Mouse (Mus musculus) neural tube, embryonic 15.5 days (tissue): ENCODE data around the gene Cyp2d11. TPM values are rescaled to one million over a fixed set of nuclear protein-coding genes. Genes with fewer than 3 reads are reported as not detected.
"Not testable (repeated sequence)": the region's sequence is repeated elsewhere in the genome, so short reads cannot be mapped to it uniquely, and the experiment has no call there.

Source experiments
- ATAC-seq: fragments of 200-750 bp; cut with Nextera tagmentation; 2 replicates; pipeline ENCODE4 v1.8.0; 2017; ENCODE audit warnings: mild to moderate bottlenecking, moderate TSS enrichment, moderate library complexity; ENCODE audit not compliant: low FRiP score
- H3K27ac ChIP-seq: fragments of 300-500 bp; sonication (generic); replicated peaks from 2 replicates; pipeline ENCODE4 v1.5.1; 2015; ENCODE audit warnings: mild to moderate bottlenecking, inconsistent platforms
- H3K27me3 ChIP-seq: fragments of 300-500 bp; sonication (generic); replicated peaks from 2 replicates; pipeline ENCODE4 v1.6.1; 2015; ENCODE audit warnings: inconsistent platforms
- H3K36me3 ChIP-seq: fragments of 300-500 bp; sonication (generic); 2 replicates; pipeline ENCODE4 v1.6.1; 2015; ENCODE audit warnings: inconsistent platforms
- H3K4me1 ChIP-seq: fragments of 300-500 bp; sonication (generic); 2 replicates; pipeline ENCODE4 v1.6.1; 2015; ENCODE audit warnings: inconsistent platforms
- H3K4me2 ChIP-seq: fragments of 300-500 bp; sonication (generic); 2 replicates; pipeline ENCODE4 v1.6.1; 2015; ENCODE audit warnings: inconsistent platforms, mild to moderate bottlenecking, moderate library complexity
- H3K4me3 ChIP-seq: fragments of 300-500 bp; sonication (generic); replicated peaks from 2 replicates; pipeline ENCODE4 v1.5.1; 2015; ENCODE audit warnings: mild to moderate bottlenecking, inconsistent platforms
- H3K9ac ChIP-seq: fragments of 300-500 bp; sonication (generic); replicated peaks from 2 replicates; pipeline ENCODE4 v1.6.1; 2015; ENCODE audit warnings: mild to moderate bottlenecking, inconsistent platforms
- H3K9me3 ChIP-seq: fragments of 300-500 bp; sonication (generic); replicated peaks from 2 replicates; pipeline ENCODE4 v1.6.1; 2016; ENCODE audit warnings: inconsistent platforms
- WGBS: fragments of 180-500 bp; shearing (Covaris S2); methylation state at CpG from one replicate; pipeline ENCODE4 v1.1.7; 2015; ENCODE audit warnings: mixed read lengths; 5-methylcytosine and 5-hydroxymethylcytosine counted together
- polyA plus RNA-seq: library from polyadenylated mRNA; unstranded; fragments of >200 nt; fragmentation: Nextera tagmentation; extraction: Ambion mirVana; gene quantifications from 2 replicates; pipeline ENCODE4 v1.2.1, GENCODE M21; 2015

Gene Cyp2d11
- polyA plus RNA-seq, 1 experiment from 2014 or later = not detected

GRCm38 (mm10) chr15:82364561-82364960 lies 29.3 kb downstream of the Cyp2d11 start:
- not testable (repeated sequence) for H3K9ac ChIP-seq, H3K4me1 ChIP-seq, H3K4me3 ChIP-seq, H3K4me2 ChIP-seq, ATAC-seq, H3K27me3 ChIP-seq, H3K9me3 ChIP-seq, H3K36me3 ChIP-seq, H3K27ac ChIP-seq
- WGBS = 20% methylated on average over 7 of the region's 9 CpGs

DNA sequence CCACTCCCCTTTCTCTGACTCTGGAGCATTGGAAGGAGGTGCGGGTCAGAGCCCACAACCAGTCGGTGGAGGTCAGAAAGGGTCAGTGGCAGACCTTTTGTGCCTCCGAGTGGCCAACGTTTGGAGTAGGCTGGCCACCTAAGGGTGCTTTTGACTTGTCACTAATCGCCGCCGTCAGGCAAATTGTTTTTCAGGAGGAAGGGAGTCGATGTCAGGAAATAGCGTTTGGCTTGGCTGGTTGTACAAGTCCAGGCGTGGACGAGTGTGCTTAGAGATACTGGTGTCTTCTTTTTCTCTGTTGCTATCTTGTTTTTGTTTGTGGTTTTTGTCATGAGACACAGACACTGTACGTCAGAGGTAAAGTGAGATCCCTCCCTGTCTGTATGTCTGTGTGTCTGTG lies 30.0 kb downstream of the Cyp2d11 start:
- not testable (repeated sequence) for H3K27ac ChIP-seq, H3K4me3 ChIP-seq, ATAC-seq, H3K9ac ChIP-seq, H3K36me3 ChIP-seq, H3K9me3 ChIP-seq, H3K4me2 ChIP-seq, H3K27me3 ChIP-seq, H3K4me1 ChIP-seq
- WGBS = 83% methylated on average over 7 of the region's 12 CpGs

GRCm38 (mm10) chr15:82362234-82362633 lies 31.6 kb downstream of the Cyp2d11 start:
- WGBS = 89% methylated on average over 4 of the region's 4 CpGs
- H3K36me3 ChIP-seq = no peaks in the 10 kb centered on the region
- H3K4me1 ChIP-seq = no peaks in the 10 kb centered on the region
- H3K4me2 ChIP-seq = no peak overlapping the region
- H3K9me3 ChIP-seq = no peaks in the 10 kb centered on the region
- ATAC-seq = no peak
- H3K4me3 ChIP-seq = no peak overlapping the region
- no peak overlapping the region for H3K9ac ChIP-seq
- H3K27ac ChIP-seq = no peak overlapping the region
- no peaks in the 10 kb centered on the region for H3K27me3 ChIP-seq

GRCm38 (mm10) chr15:82361459-82362018 lies 32.3 kb downstream of the Cyp2d11 start:
- Histone ChIP-seq H3K27me3 (no peaks in the 10 kb centered on the region), H3K36me3 (no peaks in the 10 kb centered on the region), H3K4me1 (no peaks in the 10 kb centered on the region), H3K9ac (no peak overlapping the region), H3K4me3 (no peak overlapping the region), H3K27ac (no peak overlapping the region), H3K9me3 (no peaks in the 10 kb centered on the region), H3K4me2 (no peak overlapping the region)
- WGBS = 80% methylated on average over 11 of the region's 11 CpGs
- ATAC-seq = no peak

- no peak for ATAC-seq
- Histone ChIP-seq H3K27me3 (no peaks in the 10 kb centered on the region), H3K9me3 (no peaks in the 10 kb centered on the region), H3K36me3 (no peaks in the 10 kb centered on the region), H3K27ac (no peak overlapping the region), H3K4me2 (no peak overlapping the region), H3K4me1 (peaks cover 7% of the 10 kb centered on the region), H3K4me3 (no peak overlapping the region), H3K9ac (no peak overlapping the region)
- 65% methylated on average over 22 of the region's 22 CpGs for WGBS
Observed at GRCm38 (mm10) chr15:82358431-82359260, 35.2 kb downstream of the Cyp2d11 start.

- Histone ChIP-seq H3K4me2 (peak within 1 kb of the TSS; percentile 90), H3K4me1 (peaks cover 34% of the 10 kb centered on the region), H3K9ac (peak within 1 kb of the TSS; percentile 99), H3K36me3 (peaks cover 16% of the 10 kb centered on the region), H3K27me3 (no peaks in the 10 kb centered on the region), H3K9me3 (no peaks in the 10 kb centered on the region), H3K4me3 (peak within 1 kb of the TSS; percentile 94), H3K27ac (peak within 1 kb of the TSS; percentile 92)
- peak; percentile 99 for ATAC-seq
- WGBS = 2% methylated on average over 57 of the region's 57 CpGs
Observed at GRCm38 (mm10) chr15:82354126-82354945, 39.5 kb downstream of the Cyp2d11 start, which contains the start of gene Ndufa6. Gene Ndufa6 (minus strand): TSS chr15:82354322.

DNA sequence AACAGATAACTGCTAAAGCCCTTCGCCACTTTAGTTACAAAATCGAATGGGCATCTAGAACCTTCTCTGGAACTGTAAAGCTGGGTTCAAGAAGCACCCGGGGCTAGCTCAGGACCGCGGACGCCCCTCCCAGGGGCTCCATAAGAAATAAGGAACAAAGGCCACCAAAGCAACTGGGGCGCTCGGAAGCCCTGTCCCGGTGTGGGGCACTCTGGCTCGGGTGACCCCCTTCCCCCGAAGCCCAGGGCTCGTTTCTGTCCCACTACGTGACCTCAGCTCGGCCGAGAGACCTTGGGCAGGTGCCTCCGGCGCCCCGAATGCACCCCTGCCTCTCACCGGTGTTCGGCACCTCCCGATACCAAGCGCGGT lies 40.1 kb downstream of the Cyp2d11 start:
- ATAC-seq = peak; percentile 49

GRCm38 (mm10) chr15:82353078-82353744 lies 40.6 kb downstream of the Cyp2d11 start:
- WGBS = 29% methylated on average over 14 of the region's 14 CpGs
- Histone ChIP-seq H3K4me2 (peak overlapping the region; percentile 90), H3K9me3 (no peaks in the 10 kb centered on the region), H3K36me3 (peaks cover 27% of the 10 kb centered on the region), H3K9ac (peak overlapping the region; percentile 99), H3K4me1 (peaks cover 36% of the 10 kb centered on the region), H3K27me3 (no peaks in the 10 kb centered on the region), H3K4me3 (peak overlapping the region; percentile 94), H3K27ac (peak overlapping the region; percentile 92)
- ATAC-seq = 0 out of 2 replicates have a peak, but pooled peaks have one; percentile 1

More for the DNA sequence above, 40.1 kb downstream of the Cyp2d11 start:
- Histone ChIP-seq H3K9ac (peak overlapping the region; percentile 99), H3K9me3 (no peaks in the 10 kb centered on the region), H3K4me2 (peak overlapping the region; percentile 90), H3K4me3 (peak overlapping the region; percentile 94), H3K27ac (peak overlapping the region; percentile 92), H3K27me3 (no peaks in the 10 kb centered on the region), H3K36me3 (peaks cover 22% of the 10 kb centered on the region), H3K4me1 (peaks cover 34% of the 10 kb centered on the region)
- WGBS = under 1% methylated on average over 23 of the region's 23 CpGs

DNA sequence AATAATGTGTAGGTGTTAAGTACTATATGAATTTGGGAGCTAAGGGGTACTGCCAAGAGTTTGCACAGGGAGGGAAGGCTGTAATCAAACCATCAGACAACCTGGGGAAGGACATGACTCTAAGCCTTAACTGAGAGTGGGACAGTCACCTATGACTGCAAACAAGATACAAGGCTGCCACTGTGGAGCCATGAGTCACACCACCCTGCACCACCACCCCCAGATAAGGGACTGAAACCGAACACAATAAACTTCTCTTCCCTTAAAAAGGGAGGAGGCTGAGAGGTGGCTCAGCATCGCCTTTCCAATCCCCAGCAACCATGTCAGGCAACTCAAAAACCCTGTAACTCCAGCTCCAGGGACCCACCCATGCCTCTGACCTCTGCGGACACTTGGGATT lies 42.3 kb downstream of the Cyp2d11 start:
- Histone ChIP-seq H3K4me2 (0 out of 2 replicates have a peak overlapping the region, but pooled peaks have one; percentile 1), H3K4me3 (no peak overlapping the region)

GRCm38 (mm10) chr15:82350349-82350748 lies 43.5 kb downstream of the Cyp2d11 start:
- peaks cover 33% of the 10 kb centered on the region for H3K36me3 ChIP-seq
- no peaks in the 10 kb centered on the region for H3K9me3 ChIP-seq
- H3K4me2 ChIP-seq = no peak overlapping the region
- no peak for ATAC-seq
- peaks cover 54% of the 10 kb centered on the region for H3K4me1 ChIP-seq
- H3K4me3 ChIP-seq = no peak overlapping the region
- H3K9ac ChIP-seq = no peak overlapping the region
- WGBS = 89% methylated on average over 4 of the region's 4 CpGs
- no peak overlapping the region for H3K27ac ChIP-seq
- no peaks in the 10 kb centered on the region for H3K27me3 ChIP-seq

More for the DNA sequence above, 42.3 kb downstream of the Cyp2d11 start:
- Histone ChIP-seq H3K4me1 (peaks cover 53% of the 10 kb centered on the region), H3K36me3 (peaks cover 33% of the 10 kb centered on the region), H3K27me3 (no peaks in the 10 kb centered on the region), H3K9ac (no peak overlapping the region), H3K9me3 (no peaks in the 10 kb centered on the region), H3K27ac (no peak overlapping the region)
- 84% methylated on average over 3 of the region's 3 CpGs for WGBS
- ATAC-seq = no peak

- Histone ChIP-seq H3K9ac (no peak overlapping the region), H3K36me3 (peaks cover 33% of the 10 kb centered on the region), H3K4me2 (no peak overlapping the region), H3K4me3 (no peak overlapping the region), H3K9me3 (no peaks in the 10 kb centered on the region), H3K27me3 (no peaks in the 10 kb centered on the region), H3K27ac (no peak overlapping the region), H3K4me1 (peaks cover 46% of the 10 kb centered on the region)
- no peak for ATAC-seq
- WGBS = 83% methylated on average over 2 of the region's 2 CpGs
Observed at GRCm38 (mm10) chr15:82348999-82349341, 44.9 kb downstream of the Cyp2d11 start.
